14 mouse cellular contexts compared by ENCODE assay signal in genomic region chr5:114589026-114589425, GRCm38 (mm10). TPM values are rescaled to one million over a fixed set of nuclear protein-coding genes. Genes with fewer than 3 reads are reported as not detected.
DNase-seq lines count a peak whose midpoint lies in the region; ATAC-seq lines count a peak whose summit lies in the region.
"Had no signal": no experiment of that assay in that cellular context is flagged by ENCODE, and none has a peak within 500 bp of the region (broad histone marks: within the 10 kb centered on the region; RNA-seq: fewer than 3 reads in every experiment).

No protein-coding gene starts in this region.

- 12% methylated on average over 6 of the region's 6 CpGs for WGBS in forebrain, embryonic 13.5 days
- 19% methylated on average over 6 of the region's 6 CpGs for WGBS in midbrain, embryonic 13.5 days

- peak; percentile 52 for DNase-seq in embryo, embryonic 11 days
- DNase-seq in embryo, embryonic 10.5 days (ENCODE audit: low spot score) = no peak
- DNase-seq in kidney, adult 18-20 months = peak; percentile 40
- no peak for DNase-seq in gastrocnemius, postnatal 10 days
- no peak for DNase-seq in urinary bladder, postnatal 4 days (ENCODE audit: low spot score in 2 of 2)
- no peak for DNase-seq in adrenal gland, adult 8-10 months
- DNase-seq: heart, adult 2 months; heart, postnatal 4 days; right cerebral cortex, postnatal 4 days had no signal

- peaks cover 92% of the 10 kb centered on the region for H3K4me1 ChIP-seq in forebrain, embryonic 13.5 days
- peaks cover 100% of the 10 kb centered on the region for H3K4me1 ChIP-seq in midbrain, embryonic 13.5 days (replicated peaks)

- peak overlapping the region; percentile 50 for H3K9ac ChIP-seq in forebrain, embryonic 13.5 days
- peak overlapping the region; percentile 36 for H3K9ac ChIP-seq in midbrain, embryonic 13.5 days (replicated peaks)

- no peak overlapping the region for H3K4me3 ChIP-seq in forebrain, embryonic 13.5 days
- H3K4me3 ChIP-seq in midbrain, embryonic 13.5 days (replicated peaks) = no peak overlapping the region
- H3K4me3 ChIP-seq: heart, adult 2 months; left cerebral cortex, adult 2 months had no signal

- peak overlapping the region; percentile 53 for H3K27ac ChIP-seq in forebrain, embryonic 13.5 days
- peak overlapping the region; percentile 77 for H3K27ac ChIP-seq in midbrain, embryonic 13.5 days
- H3K27ac ChIP-seq: heart, adult 2 months; left cerebral cortex, adult 2 months; macrophage had no signal

- H3K4me2 ChIP-seq in forebrain, embryonic 13.5 days = 0 out of 2 replicates have a peak overlapping the region, but pooled peaks have one; percentile 2
- H3K4me2 ChIP-seq in midbrain, embryonic 13.5 days (replicated peaks) = 0 out of 2 replicates have a peak overlapping the region, but pooled peaks have one; percentile 13

- no peaks in the 10 kb centered on the region for H3K9me3 ChIP-seq in forebrain, embryonic 13.5 days (replicated peaks)
- no peaks in the 10 kb centered on the region for H3K9me3 ChIP-seq in midbrain, embryonic 13.5 days

- H3K27me3 ChIP-seq in forebrain, embryonic 13.5 days = peaks cover 28% of the 10 kb centered on the region
- H3K27me3 ChIP-seq in midbrain, embryonic 13.5 days = peaks cover 14% of the 10 kb centered on the region

- no peaks in the 10 kb centered on the region for H3K36me3 ChIP-seq in forebrain, embryonic 13.5 days (ENCODE audit: poor library complexity, severe bottlenecking)
- H3K36me3 ChIP-seq in midbrain, embryonic 13.5 days = no peaks in the 10 kb centered on the region

- no peak for ATAC-seq in forebrain, embryonic 13.5 days
- peak; percentile 34 for ATAC-seq in midbrain, embryonic 13.5 days
- ATAC-seq: activated CD4-positive, CD25-positive, alpha-beta regulatory T cell, adult 4 months had no signal

RNA-seq across cellular contexts. Expression of gene Fam222a, which starts 21.2 kb away (rescaled TPM):
- polyA plus RNA-seq in forebrain, embryonic 13.5 days (2015; fragmentation: Nextera tagmentation; extraction: Ambion mirVana) = 4.8 and 4.9 TPM in 2 replicates
- polyA plus RNA-seq in midbrain, embryonic 13.5 days (2015; fragmentation: Nextera tagmentation; extraction: Ambion mirVana) = 5.1 and 6.1 TPM in 2 replicates
- total RNA-seq in gastrocnemius, postnatal 10 days (2021) = 1 to 10 TPM; 1.5 to 1.8 TPM
- 10 to 100 TPM; 28.1 to 47.2 (median 33.7) TPM for total RNA-seq in adrenal gland, adult 8-10 months (2022)
- polyA plus RNA-seq: activated CD4-positive, CD25-positive, alpha-beta regulatory T cell, adult 4 months had no signal

Comparison
In these comparisons a context has a peak if more than half of its experiments do, and no peak if none do; other contexts are left out.
1. DNase-seq: peak in embryo, embryonic 11 days (single experiment) and kidney, adult 18-20 months (single experiment); none in embryo, embryonic 10.5 days (single experiment), gastrocnemius, postnatal 10 days (single experiment), urinary bladder, postnatal 4 days (0 of 2) and adrenal gland, adult 8-10 months (single experiment).
2. RNA of gene Fam222a, which starts 21.2 kb away (total RNA-seq): 28.1 to 47.2 TPM in adrenal gland, adult 8-10 months; 1.5 to 1.8 TPM in gastrocnemius, postnatal 10 days; every median in the first group is over 10 times any median in the second.